Mouse (Mus musculus): ENCODE measurements around the gene Ppfia3. TPM values are rescaled to one million over a fixed set of nuclear protein-coding genes. Genes with fewer than 3 reads are reported as not detected.
"Not testable (repeated sequence)": the region's sequence is repeated elsewhere in the genome, so short reads cannot be mapped to it uniquely, and the experiment has no call there.

Ppfia3 gene
- polyA plus RNA-seq, 1 experiment from 2014 or later = 7.4 TPM

DNA sequence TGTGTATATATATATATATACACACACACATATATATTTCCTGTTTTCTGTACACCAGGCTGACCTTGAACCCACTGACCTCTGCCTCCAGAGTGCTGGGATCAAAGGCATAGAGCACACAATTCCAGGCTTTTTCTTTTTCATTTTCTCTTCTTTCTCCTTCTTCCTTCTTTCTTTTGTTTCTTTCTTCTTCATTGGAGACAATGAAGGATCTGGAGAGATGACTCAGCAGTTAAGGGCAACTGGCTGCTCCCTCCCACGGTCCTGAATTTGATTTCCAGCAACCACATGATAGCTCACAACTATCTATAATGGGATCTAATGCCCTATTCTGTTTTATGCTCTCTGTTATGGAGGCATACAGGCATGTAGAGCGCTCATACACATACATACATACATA lies 30.0 kb upstream of the Ppfia3 start:
- no peak for ATAC-seq (replicated peaks; ENCODE audit: insufficient number of reproducible peaks, low FRiP score, low TSS enrichment, low read depth)

DNA sequence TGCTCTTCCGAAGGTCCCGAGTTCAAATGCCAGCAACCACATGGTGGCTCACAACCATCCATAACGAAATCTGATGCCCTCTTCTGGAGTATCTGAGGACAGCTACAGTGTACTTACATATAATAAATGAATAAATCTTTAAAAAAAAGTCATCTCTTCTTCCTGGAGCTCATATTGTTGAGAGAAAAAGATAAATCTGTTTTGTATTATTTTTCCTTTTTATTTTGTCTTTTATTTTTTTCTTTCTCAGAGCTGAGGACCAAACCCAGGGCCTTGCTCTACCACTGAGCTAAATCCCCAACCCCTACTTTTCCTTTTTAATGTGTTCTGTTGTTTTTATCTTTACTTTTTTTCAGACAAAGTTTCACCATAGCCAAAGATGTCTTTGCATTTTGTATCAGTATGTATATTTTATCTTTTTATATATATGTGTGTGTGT lies 29.5 kb upstream of the Ppfia3 start:
- not testable (repeated sequence) for H3K27ac ChIP-seq (replicated peaks; ENCODE audit: low read depth, low read length)

More for the DNA sequence above, 30.0 kb upstream of the Ppfia3 start:
- H3K27me3 ChIP-seq (ENCODE audit: control insufficient read depth, insufficient read depth, low read length) = no peaks in the 10 kb centered on the region
- H3K4me2 ChIP-seq (ENCODE audit: low read depth, low read length) = no peak overlapping the region
- no peak overlapping the region for H3K9ac ChIP-seq (replicated peaks; ENCODE audit: low read length)
- H3K9me3 ChIP-seq (replicated peaks; ENCODE audit: control insufficient read depth, low read length) = no peaks in the 10 kb centered on the region
- H3K27ac ChIP-seq (replicated peaks; ENCODE audit: low read depth, low read length) = no peak overlapping the region
- H3K36me3 ChIP-seq (replicated peaks; ENCODE audit: control insufficient read depth, insufficient read depth, low read depth, low read length) = peaks cover 3% of the 10 kb centered on the region
- WGBS = 83% methylated on average over 2 of the region's 2 CpGs
- H3K4me1 ChIP-seq (ENCODE audit: control insufficient read depth, insufficient read depth, low read length) = no peaks in the 10 kb centered on the region
- H3K4me3 ChIP-seq (ENCODE audit: low read depth, low read length) = no peak overlapping the region
- no peak for DNase-seq (ENCODE audit: low spot score)

DNA sequence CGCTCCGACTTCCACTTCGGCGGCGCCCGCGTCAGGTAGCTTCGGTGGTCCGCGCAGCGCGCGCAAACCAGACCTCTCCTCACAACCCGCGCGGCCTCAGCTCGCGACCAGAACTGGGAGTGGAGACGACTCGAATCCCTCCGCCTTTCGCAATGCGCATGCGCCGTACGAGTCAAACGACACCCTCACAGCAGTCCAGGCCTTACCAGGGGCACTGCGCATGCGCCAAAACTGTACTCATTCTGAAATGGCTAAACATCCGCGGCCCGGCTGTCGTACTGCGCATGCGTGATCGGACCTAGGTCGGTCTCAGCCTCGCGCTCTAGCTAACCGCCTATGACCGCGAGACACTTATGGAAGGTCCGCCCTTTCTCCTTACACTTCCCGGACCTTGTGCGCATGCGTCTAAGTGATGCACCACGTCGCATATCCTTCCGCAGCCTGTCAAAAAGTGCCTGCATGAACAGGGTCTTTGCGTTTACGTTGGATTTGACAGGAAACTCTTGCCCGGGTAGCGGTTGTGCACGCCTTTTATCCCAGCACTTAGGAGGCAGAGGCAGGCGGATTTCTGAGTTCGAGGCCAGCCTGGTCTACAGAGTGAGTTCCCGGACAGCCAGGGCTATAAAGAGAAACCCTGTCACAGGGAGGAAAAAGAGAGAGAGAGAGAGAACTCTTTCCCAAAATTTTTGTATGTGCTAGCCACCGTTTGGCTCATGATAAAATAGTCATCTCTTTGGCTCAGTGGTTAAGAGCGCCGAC lies 28.9 kb upstream of the Ppfia3 start, which contains the start of gene Snrnp70:
Gene Snrnp70 (minus strand): TSS at position 165 of the 759 bp plus-strand sequence.
- Histone ChIP-seq H3K4me2 (ENCODE audit: low read depth, low read length) (peak within 1 kb of the TSS; percentile 86), H3K36me3 (replicated peaks; ENCODE audit: control insufficient read depth, insufficient read depth, low read depth, low read length) (peaks cover 3% of the 10 kb centered on the region), H3K27me3 (ENCODE audit: control insufficient read depth, insufficient read depth, low read length) (no peaks in the 10 kb centered on the region), H3K9me3 (replicated peaks; ENCODE audit: control insufficient read depth, low read length) (no peaks in the 10 kb centered on the region), H3K4me3 (ENCODE audit: low read depth, low read length) (peak within 1 kb of the TSS; percentile 62), H3K4me1 (ENCODE audit: control insufficient read depth, insufficient read depth, low read length) (no peaks in the 10 kb centered on the region), H3K27ac (replicated peaks; ENCODE audit: low read depth, low read length) (peak within 1 kb of the TSS; percentile 97), H3K9ac (replicated peaks; ENCODE audit: low read length) (peak within 1 kb of the TSS; percentile 82)
- peak; percentile 100 for DNase-seq (ENCODE audit: low spot score)
- peak; percentile 96 for ATAC-seq (replicated peaks; ENCODE audit: insufficient number of reproducible peaks, low FRiP score, low TSS enrichment, low read depth)
- under 1% methylated on average over 60 of the region's 60 CpGs for WGBS

More for the DNA sequence above, 29.5 kb upstream of the Ppfia3 start:
- WGBS = 4% methylated on average over 3 of the region's 3 CpGs
- H3K36me3 ChIP-seq (replicated peaks; ENCODE audit: control insufficient read depth, insufficient read depth, low read depth, low read length); H3K4me3 ChIP-seq (ENCODE audit: low read depth, low read length); H3K4me2 ChIP-seq (ENCODE audit: low read depth, low read length); DNase-seq (ENCODE audit: low spot score); H3K27me3 ChIP-seq (ENCODE audit: control insufficient read depth, insufficient read depth, low read length); H3K9me3 ChIP-seq (replicated peaks; ENCODE audit: control insufficient read depth, low read length); H3K9ac ChIP-seq (replicated peaks; ENCODE audit: low read length); H3K4me1 ChIP-seq (ENCODE audit: control insufficient read depth, insufficient read depth, low read length); ATAC-seq (replicated peaks; ENCODE audit: insufficient number of reproducible peaks, low FRiP score, low TSS enrichment, low read depth): not testable (repeated sequence)

DNA sequence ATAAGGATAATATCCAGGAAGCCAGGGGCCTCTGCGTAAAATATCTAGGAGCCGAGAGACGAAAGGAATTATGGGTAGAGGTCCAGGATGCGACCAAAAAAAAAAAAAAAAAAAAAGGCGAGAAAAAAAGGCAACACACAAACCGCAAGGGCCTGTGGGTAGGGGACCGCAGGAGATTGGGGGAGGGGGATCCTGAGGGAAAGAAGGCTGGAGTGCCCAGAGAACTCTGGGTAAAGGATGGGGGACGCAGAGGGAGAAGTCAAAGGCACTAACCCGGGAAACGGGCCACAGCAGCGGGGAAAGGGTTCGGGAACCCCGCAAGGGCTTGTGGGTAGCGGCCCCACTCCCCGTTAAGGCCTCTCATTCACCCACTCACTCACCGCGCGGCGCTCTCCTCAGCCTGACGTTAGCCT lies 28.3 kb upstream of the Ppfia3 start:
- Histone ChIP-seq H3K9ac (replicated peaks; ENCODE audit: low read length) (peak overlapping the region; percentile 82), H3K4me1 (ENCODE audit: control insufficient read depth, insufficient read depth, low read length) (no peaks in the 10 kb centered on the region), H3K4me3 (ENCODE audit: low read depth, low read length) (peak overlapping the region; percentile 62), H3K27me3 (ENCODE audit: control insufficient read depth, insufficient read depth, low read length) (no peaks in the 10 kb centered on the region), H3K27ac (replicated peaks; ENCODE audit: low read depth, low read length) (peak overlapping the region; percentile 97), H3K36me3 (replicated peaks; ENCODE audit: control insufficient read depth, insufficient read depth, low read depth, low read length) (peaks cover 3% of the 10 kb centered on the region), H3K9me3 (replicated peaks; ENCODE audit: control insufficient read depth, low read length) (no peaks in the 10 kb centered on the region), H3K4me2 (ENCODE audit: low read depth, low read length) (peak overlapping the region; percentile 86)
- ATAC-seq (replicated peaks; ENCODE audit: insufficient number of reproducible peaks, low FRiP score, low TSS enrichment, low read depth) (peak; percentile 67), DNase-seq (ENCODE audit: low spot score) (peak; percentile 85)
- 0% methylated on average over 20 of the region's 20 CpGs for WGBS

DNA sequence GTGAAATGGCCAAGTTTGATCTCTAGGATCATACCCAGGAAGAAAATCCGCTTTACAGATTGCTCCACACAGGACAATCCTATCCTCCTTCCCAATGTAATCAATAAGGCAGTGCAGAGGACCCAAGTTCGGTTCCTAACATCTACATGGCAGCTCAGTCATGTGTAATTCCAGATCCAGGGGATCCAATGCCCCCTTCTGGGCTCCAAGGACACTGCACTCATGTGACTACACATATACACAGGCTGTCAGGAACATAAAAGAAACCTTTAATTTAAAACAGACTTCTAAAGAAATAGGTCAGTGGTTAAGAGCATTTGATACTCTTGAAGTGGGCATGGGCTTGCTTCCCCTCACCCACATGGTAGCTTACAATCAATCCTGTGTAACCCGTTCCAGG lies 19.3 kb upstream of the Ppfia3 start:
- Histone ChIP-seq H3K36me3 (replicated peaks; ENCODE audit: control insufficient read depth, insufficient read depth, low read depth, low read length) (peaks cover 36% of the 10 kb centered on the region), H3K27me3 (ENCODE audit: control insufficient read depth, insufficient read depth, low read length) (no peaks in the 10 kb centered on the region), H3K4me1 (ENCODE audit: control insufficient read depth, insufficient read depth, low read length) (no peaks in the 10 kb centered on the region), H3K9ac (replicated peaks; ENCODE audit: low read length) (no peak overlapping the region), H3K4me3 (ENCODE audit: low read depth, low read length) (no peak overlapping the region), H3K27ac (replicated peaks; ENCODE audit: low read depth, low read length) (no peak overlapping the region), H3K4me2 (ENCODE audit: low read depth, low read length) (no peak overlapping the region), H3K9me3 (replicated peaks; ENCODE audit: control insufficient read depth, low read length) (no peaks in the 10 kb centered on the region)
- WGBS = 78% methylated on average over 3 of the region's 3 CpGs
- ATAC-seq (replicated peaks; ENCODE audit: insufficient number of reproducible peaks, low FRiP score, low TSS enrichment, low read depth) (no peak), DNase-seq (ENCODE audit: low spot score) (peak; percentile 45)

DNA sequence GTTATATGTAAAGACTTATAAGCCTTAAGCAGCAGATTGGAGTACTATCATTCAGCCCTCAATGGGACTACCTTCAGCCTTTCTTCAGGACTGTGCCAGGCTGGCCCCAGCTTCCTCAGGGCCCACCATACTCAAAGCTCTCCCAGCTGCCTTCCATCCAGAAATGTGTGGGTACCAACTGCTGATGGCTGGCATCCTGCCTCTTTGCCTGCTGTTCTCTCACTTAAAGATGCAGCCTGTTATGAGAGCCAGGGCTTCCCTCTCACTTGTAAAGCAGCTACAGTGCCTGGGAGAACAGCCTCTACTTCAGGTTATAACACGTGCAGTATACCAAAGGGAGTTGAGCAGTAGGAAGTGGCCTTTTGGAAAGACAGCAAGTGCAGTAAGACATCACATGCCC lies 9.2 kb upstream of the Ppfia3 start:
- Histone ChIP-seq H3K27ac (replicated peaks; ENCODE audit: low read depth, low read length) (no peak overlapping the region), H3K36me3 (replicated peaks; ENCODE audit: control insufficient read depth, insufficient read depth, low read depth, low read length) (peaks cover 20% of the 10 kb centered on the region), H3K27me3 (ENCODE audit: control insufficient read depth, insufficient read depth, low read length) (no peaks in the 10 kb centered on the region), H3K9ac (replicated peaks; ENCODE audit: low read length) (no peak overlapping the region), H3K4me3 (ENCODE audit: low read depth, low read length) (no peak overlapping the region), H3K4me1 (ENCODE audit: control insufficient read depth, insufficient read depth, low read length) (no peaks in the 10 kb centered on the region), H3K4me2 (ENCODE audit: low read depth, low read length) (no peak overlapping the region), H3K9me3 (replicated peaks; ENCODE audit: control insufficient read depth, low read length) (no peaks in the 10 kb centered on the region)
- DNase-seq (ENCODE audit: low spot score) = no peak
- ATAC-seq (replicated peaks; ENCODE audit: insufficient number of reproducible peaks, low FRiP score, low TSS enrichment, low read depth) = no peak
- WGBS = 94% methylated on average over 1 of the region's 1 CpGs

DNA sequence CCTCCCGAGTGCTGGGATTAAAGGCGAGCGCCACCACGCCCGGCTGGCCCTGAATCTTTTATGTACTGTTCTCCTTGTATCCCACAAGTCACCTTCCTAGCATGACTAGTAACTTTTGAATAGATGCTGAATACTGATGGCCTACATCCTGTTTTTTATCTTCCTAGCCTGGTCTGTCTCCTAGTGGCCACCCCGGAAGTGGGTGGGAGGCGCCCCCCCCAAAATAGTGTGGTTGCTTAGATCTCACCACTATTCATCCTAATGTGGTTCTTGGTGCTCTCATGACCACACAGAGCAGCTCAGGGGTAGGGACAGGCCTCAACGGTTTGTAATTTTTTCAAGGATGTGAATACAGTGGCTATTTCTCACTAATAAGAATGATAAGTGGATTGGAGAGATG lies 7.8 kb upstream of the Ppfia3 start:
- no peak for DNase-seq (ENCODE audit: low spot score)
- H3K27ac ChIP-seq (replicated peaks; ENCODE audit: low read depth, low read length) = no peak overlapping the region
- H3K9me3 ChIP-seq (replicated peaks; ENCODE audit: control insufficient read depth, low read length) = no peaks in the 10 kb centered on the region
- H3K4me1 ChIP-seq (ENCODE audit: control insufficient read depth, insufficient read depth, low read length) = 0 out of 2 replicates have a peak, but pooled peaks cover 2% of the 10 kb centered on the region
- ATAC-seq (replicated peaks; ENCODE audit: insufficient number of reproducible peaks, low FRiP score, low TSS enrichment, low read depth) = no peak
- peaks cover 9% of the 10 kb centered on the region for H3K36me3 ChIP-seq (replicated peaks; ENCODE audit: control insufficient read depth, insufficient read depth, low read depth, low read length)
- 96% methylated on average over 8 of the region's 8 CpGs for WGBS
- H3K27me3 ChIP-seq (ENCODE audit: control insufficient read depth, insufficient read depth, low read length) = peaks cover 5% of the 10 kb centered on the region
- H3K4me2 ChIP-seq (ENCODE audit: low read depth, low read length) = no peak overlapping the region
- H3K4me3 ChIP-seq (ENCODE audit: low read depth, low read length) = no peak overlapping the region
- no peak overlapping the region for H3K9ac ChIP-seq (replicated peaks; ENCODE audit: low read length)

DNA sequence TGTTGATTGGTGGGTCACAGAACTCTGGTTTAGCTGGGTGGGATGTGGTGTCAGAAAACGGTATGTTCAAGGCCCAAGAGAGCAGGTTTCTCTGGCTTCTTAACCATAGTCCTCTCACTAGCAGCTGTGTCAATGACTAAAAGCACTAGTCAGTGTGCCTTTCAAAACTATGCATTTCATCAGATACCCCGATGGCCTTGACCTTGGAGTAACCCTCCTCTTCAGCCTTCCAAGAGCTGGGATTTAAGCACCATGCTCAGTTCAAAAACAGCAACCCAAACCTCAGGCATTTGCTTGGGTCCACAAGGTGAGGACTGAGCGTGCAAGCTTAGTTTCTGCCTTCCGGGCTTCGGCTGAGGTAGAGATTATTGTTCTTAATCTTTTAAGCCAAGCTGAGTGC lies 5.6 kb upstream of the Ppfia3 start:
- 75% methylated on average over 5 of the region's 5 CpGs for WGBS
- no peak overlapping the region for H3K4me2 ChIP-seq (ENCODE audit: low read depth, low read length)
- H3K9me3 ChIP-seq (replicated peaks; ENCODE audit: control insufficient read depth, low read length) = no peaks in the 10 kb centered on the region
- peaks cover 5% of the 10 kb centered on the region for H3K36me3 ChIP-seq (replicated peaks; ENCODE audit: control insufficient read depth, insufficient read depth, low read depth, low read length)
- no peak overlapping the region for H3K4me3 ChIP-seq (ENCODE audit: low read depth, low read length)
- ATAC-seq (replicated peaks; ENCODE audit: insufficient number of reproducible peaks, low FRiP score, low TSS enrichment, low read depth) (no peak), DNase-seq (ENCODE audit: low spot score) (no peak)
- no peak overlapping the region for H3K9ac ChIP-seq (replicated peaks; ENCODE audit: low read length)
- peaks cover 19% of the 10 kb centered on the region for H3K27me3 ChIP-seq (ENCODE audit: control insufficient read depth, insufficient read depth, low read length)
- 0 out of 2 replicates have a peak, but pooled peaks cover 2% of the 10 kb centered on the region for H3K4me1 ChIP-seq (ENCODE audit: control insufficient read depth, insufficient read depth, low read length)
- H3K27ac ChIP-seq (replicated peaks; ENCODE audit: low read depth, low read length) = no peak overlapping the region
